Mouse (Mus musculus): ENCODE results near the gene Ramp2. TPM values are rescaled to one million over a fixed set of nuclear protein-coding genes. Genes with fewer than 3 reads are reported as not detected.

The Ramp2 gene
- polyA plus RNA-seq, 1 experiment from 2014 or later, result 55.3 TPM

DNA sequence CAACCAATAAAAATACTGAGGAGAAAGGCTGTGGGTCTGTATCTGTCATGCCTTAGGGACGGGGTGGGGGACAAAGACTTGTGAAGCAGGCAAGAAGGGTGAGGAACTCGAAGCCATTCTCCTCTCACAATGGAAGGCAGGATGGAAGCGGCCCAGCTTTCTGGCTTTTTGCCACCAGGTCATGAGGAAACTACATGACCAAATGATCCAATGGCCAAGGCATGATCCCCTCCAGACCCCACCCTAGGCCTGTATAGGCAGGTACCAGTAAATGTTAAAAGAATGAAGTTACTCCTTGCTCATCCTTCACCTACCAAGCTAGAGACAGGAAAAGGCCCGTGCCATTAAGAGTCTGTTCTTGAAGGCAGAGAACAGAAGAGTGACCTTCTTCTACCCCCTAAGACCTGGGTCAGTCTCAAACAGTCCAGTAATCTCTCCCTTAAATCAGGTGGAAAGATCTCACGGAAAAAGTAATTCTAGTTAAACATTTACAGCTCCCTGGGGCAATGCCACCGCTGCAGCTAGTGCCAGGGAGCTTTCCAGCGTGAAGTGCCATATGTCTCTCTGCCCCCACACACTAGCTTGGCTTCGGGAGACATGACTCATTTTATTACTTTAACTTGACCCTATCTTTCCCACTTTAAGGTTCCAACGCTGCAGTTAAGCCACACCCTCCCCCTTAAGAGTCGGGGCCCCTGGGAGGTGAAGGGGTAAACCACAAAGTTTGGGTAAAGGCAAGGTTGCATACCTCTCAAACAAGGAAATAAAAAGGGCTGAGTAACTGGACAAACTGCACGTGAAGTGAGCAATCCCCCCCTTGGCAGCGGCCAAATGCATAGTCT lies 31.8 kb downstream of the Ramp2 start:
- H3K9me3 ChIP-seq (replicated peaks), result no peaks in the 10 kb centered on the region
- peaks cover 13% of the 10 kb centered on the region for H3K27me3 ChIP-seq
- H3K27ac ChIP-seq, result no peak overlapping the region
- WGBS, result 81% methylated on average over 12 of the region's 12 CpGs
- H3K36me3 ChIP-seq (ENCODE audit: poor library complexity, severe bottlenecking), result no peaks in the 10 kb centered on the region
- H3K4me1 ChIP-seq, result peaks cover 30% of the 10 kb centered on the region
- peak overlapping the region; percentile 75 for H3K4me3 ChIP-seq
- peak overlapping the region; percentile 83 for H3K9ac ChIP-seq
- peak overlapping the region; percentile 92 for H3K4me2 ChIP-seq
- ATAC-seq, result no peak

DNA sequence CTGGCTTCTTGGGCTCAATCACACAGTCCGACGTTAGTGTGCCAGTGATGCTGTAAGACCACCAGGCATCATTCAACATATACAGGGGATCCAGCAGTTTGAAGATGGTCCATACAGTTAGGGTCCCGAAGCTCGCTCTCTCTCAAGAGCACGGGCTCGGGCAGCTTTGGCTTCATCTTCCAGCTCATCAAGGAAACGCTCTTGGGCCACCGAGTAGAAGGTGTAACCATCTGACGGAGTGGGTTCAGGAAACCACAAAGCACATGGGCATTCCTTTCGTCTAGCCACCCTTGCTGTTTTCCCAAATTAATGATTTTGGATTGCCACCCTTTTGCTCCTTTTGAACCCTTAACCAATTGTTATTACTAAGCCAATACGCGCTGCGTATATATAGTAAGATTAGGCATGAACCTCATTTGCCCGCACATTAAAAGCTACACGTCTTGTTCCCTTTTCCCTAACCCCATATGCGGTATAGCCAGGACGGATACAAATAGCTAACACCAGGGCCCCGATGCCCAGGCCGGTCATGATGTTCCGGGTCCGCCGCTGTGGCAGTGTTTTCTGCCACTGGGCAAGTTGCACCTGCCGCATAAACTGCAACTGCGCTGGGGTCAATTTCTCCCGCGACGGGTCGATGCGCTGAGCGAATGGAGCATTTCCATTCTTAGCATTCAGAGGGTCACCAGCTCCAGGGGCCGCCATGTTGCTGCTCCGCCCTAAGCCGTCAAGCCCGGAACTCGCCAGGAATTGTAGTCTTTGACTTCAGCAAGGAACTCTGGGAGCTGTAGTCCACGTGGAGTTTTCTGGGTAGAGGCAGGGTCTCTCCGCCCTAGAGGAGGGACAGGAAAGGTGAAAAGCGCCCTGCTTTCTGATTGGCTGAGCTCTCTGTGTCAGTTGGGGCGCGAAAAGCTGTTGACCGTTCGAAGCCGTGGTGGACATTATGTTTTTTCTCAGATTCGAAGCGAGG lies 32.7 kb downstream of the Ramp2 start, which contains the start of the genes Cntd1 and Coa3:
Gene Cntd1 (plus strand): TSS at position 790 of the 970 bp plus-strand sequence.
Gene Coa3 (minus strand): TSS at position 892 of the 970 bp plus-strand sequence.
- Histone ChIP-seq H3K27ac (no peak within 1 kb of the TSS; the same call in 1 of the 2 replicates), H3K27me3 (peaks cover 13% of the 10 kb centered on the region), H3K4me3 (peak within 1 kb of the TSS; percentile 75), H3K4me1 (peaks cover 34% of the 10 kb centered on the region), H3K9ac (peak within 1 kb of the TSS; percentile 83), H3K4me2 (peak within 1 kb of the TSS; percentile 92), H3K36me3 (ENCODE audit: poor library complexity, severe bottlenecking) (no peaks in the 10 kb centered on the region), H3K9me3 (replicated peaks) (no peaks in the 10 kb centered on the region)
- 10% methylated on average over 45 of the region's 45 CpGs for WGBS
- peak; percentile 98 for ATAC-seq

DNA sequence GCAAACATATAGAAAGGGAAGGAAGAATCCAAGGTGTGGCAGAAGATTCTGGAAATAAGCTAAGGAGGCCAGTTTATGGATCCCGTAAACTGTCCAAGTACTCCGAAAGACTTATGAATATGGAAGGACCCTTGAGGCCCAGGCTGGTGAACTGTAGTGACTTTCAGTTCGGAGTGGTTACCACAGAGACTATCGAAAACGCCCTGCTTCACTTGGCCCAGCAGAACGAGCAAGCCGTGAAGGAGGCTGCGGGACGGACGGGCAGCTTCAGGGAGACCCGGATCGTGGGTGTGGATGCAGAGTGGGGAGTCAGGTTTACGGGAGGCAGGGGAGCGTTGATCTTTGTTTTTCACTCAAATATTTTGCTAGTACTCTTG lies 33.4 kb downstream of the Ramp2 start:
- Histone ChIP-seq H3K4me1 (peaks cover 34% of the 10 kb centered on the region), H3K9me3 (replicated peaks) (no peaks in the 10 kb centered on the region), H3K36me3 (ENCODE audit: poor library complexity, severe bottlenecking) (no peaks in the 10 kb centered on the region), H3K9ac (no peak overlapping the region), H3K27me3 (peaks cover 13% of the 10 kb centered on the region), H3K4me3 (peak overlapping the region; percentile 75), H3K4me2 (peak overlapping the region; percentile 92), H3K27ac (no peak overlapping the region)
- peak; percentile 55 for ATAC-seq
- WGBS, result 62% methylated on average over 14 of the region's 14 CpGs

DNA sequence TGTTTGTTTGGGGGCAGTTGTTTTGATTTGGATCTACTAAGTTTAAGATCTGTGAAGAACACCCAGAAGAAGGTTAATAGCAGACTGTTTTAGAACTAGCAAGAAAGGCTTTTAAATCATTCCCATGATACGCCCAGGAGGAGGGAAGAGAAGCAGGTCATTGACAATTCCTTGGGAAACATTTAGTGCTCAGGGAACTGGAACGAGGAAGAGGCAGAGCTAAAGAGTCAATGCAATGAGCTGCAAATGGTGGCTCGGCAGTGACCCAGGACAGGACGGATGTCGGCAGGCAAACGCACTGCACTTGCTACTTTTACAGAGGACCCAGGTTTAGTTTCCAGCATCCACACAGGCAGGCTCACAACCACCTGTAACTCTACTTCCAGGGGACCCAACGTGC lies 35.0 kb downstream of the Ramp2 start:
- H3K27ac ChIP-seq, result no peak overlapping the region
- H3K4me2 ChIP-seq, result no peak overlapping the region
- H3K9me3 ChIP-seq (replicated peaks), result no peaks in the 10 kb centered on the region
- no peak overlapping the region for H3K4me3 ChIP-seq
- peaks cover 34% of the 10 kb centered on the region for H3K4me1 ChIP-seq
- H3K9ac ChIP-seq, result no peak overlapping the region
- no peak for ATAC-seq
- H3K27me3 ChIP-seq, result peaks cover 13% of the 10 kb centered on the region
- no peaks in the 10 kb centered on the region for H3K36me3 ChIP-seq (ENCODE audit: poor library complexity, severe bottlenecking)
- 53% methylated on average over 7 of the region's 7 CpGs for WGBS

DNA sequence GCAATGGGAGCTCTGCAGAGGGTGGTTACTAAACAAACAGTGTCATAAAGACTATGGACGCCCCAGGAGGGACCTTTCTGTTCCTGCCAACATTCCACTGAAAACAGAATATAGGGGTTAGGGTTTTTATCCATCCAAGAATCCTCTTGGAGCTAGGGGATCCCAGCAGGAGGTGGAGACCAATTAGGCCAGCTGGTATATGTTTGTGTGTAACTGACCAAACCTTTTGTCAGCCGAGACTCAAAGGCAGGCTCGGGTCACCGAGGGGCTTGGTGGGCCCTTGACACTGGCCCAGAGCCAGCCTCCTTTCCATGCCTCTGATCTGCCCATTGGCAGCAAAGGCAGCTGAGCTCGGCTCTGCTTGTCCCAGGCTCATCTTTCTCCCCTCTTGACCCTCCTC lies 37.1 kb downstream of the Ramp2 start:
- Histone ChIP-seq H3K27me3 (peaks cover 13% of the 10 kb centered on the region), H3K9ac (peak overlapping the region; percentile 9), H3K36me3 (ENCODE audit: poor library complexity, severe bottlenecking) (peaks cover 14% of the 10 kb centered on the region), H3K9me3 (replicated peaks) (no peaks in the 10 kb centered on the region), H3K27ac (no peak overlapping the region), H3K4me2 (no peak overlapping the region), H3K4me3 (no peak overlapping the region), H3K4me1 (peaks cover 13% of the 10 kb centered on the region)
- WGBS, result 5% methylated on average over 5 of the region's 5 CpGs
- ATAC-seq, result no peak

DNA sequence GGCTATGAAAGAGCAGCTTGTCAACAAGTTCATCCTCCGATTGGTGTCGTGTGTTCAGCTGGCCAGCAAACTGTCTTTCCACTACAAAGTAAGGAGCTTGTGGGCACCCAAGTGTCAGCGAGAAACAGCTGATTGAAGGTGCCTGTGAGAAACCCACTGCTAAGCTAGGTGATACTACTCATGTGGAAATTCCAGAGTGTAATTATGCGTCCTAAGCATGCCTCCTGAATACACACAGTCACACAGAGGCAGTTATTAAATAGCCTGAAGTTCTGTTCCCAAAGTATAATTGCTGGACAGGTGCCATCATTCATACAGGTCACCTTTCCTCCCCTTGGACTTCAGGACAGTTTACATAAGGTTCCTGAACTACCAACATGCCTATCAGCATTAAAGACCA lies 38.0 kb downstream of the Ramp2 start:
- H3K4me3 ChIP-seq, result no peak overlapping the region

DNA sequence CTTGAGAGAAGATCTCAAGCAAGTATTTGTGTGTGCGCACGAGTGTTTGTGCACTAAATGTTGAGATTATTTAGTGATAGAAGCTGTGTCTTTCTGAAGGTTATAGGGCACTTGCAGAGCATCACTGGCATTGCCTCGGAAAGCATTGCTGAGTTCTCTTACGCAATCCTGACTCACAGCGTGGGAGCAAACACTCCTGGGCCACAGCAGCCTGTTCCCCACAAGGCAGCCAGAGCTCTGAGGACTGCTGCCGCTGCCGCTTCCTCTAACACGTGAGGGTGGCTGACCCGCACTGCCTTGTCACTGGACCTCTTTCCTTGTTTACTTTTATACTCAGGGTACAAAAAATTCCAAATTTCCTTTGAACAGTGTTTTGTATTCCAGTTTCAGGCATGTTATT lies 41.5 kb downstream of the Ramp2 start:
- no peak for ATAC-seq
- Histone ChIP-seq H3K4me3 (no peak overlapping the region), H3K36me3 (ENCODE audit: poor library complexity, severe bottlenecking) (peaks cover 55% of the 10 kb centered on the region), H3K4me1 (0 out of 2 replicates have a peak, but pooled peaks cover 3% of the 10 kb centered on the region), H3K27me3 (no peaks in the 10 kb centered on the region), H3K9me3 (replicated peaks) (no peaks in the 10 kb centered on the region), H3K9ac (no peak overlapping the region), H3K4me2 (no peak overlapping the region), H3K27ac (no peak overlapping the region)
- WGBS, result 89% methylated on average over 9 of the region's 9 CpGs

More for the DNA sequence above, 38.0 kb downstream of the Ramp2 start:
- no peak for ATAC-seq
- H3K9ac ChIP-seq, result no peak overlapping the region
- H3K27ac ChIP-seq, result no peak overlapping the region
- H3K4me1 ChIP-seq, result peaks cover 9% of the 10 kb centered on the region; the same call in 1 of the 2 replicates
- H3K27me3 ChIP-seq, result peaks cover 13% of the 10 kb centered on the region
- H3K36me3 ChIP-seq (ENCODE audit: poor library complexity, severe bottlenecking), result peaks cover 20% of the 10 kb centered on the region
- 74% methylated on average over 4 of the region's 4 CpGs for WGBS
- no peaks in the 10 kb centered on the region for H3K9me3 ChIP-seq (replicated peaks)
- H3K4me2 ChIP-seq, result no peak overlapping the region

DNA sequence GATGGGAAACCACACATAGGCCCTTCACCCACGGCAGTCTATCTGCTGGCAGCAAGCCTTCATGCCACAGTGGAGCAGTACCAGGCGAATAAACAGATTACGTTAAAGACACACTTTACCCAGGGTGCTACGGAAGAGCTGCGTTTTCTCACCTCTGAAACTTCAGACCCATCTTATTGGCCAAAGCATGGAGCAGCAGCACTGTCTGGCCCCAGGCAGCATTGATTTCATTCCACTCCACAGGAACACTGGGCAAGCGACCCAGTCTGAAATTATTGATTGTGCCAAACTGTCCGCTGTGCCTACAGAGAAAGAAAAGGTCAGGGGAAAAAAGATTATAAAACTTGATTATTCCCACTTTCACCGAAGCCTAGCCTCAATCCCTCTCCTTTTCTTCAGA lies 45.4 kb downstream of the Ramp2 start:
- Histone ChIP-seq H3K36me3 (ENCODE audit: poor library complexity, severe bottlenecking) (peaks cover 90% of the 10 kb centered on the region), H3K9ac (no peak overlapping the region), H3K27me3 (no peaks in the 10 kb centered on the region), H3K27ac (no peak overlapping the region), H3K4me1 (no peaks in the 10 kb centered on the region), H3K4me3 (no peak overlapping the region), H3K4me2 (no peak overlapping the region), H3K9me3 (replicated peaks) (no peaks in the 10 kb centered on the region)
- WGBS, result 99% methylated on average over 8 of the region's 8 CpGs
- no peak for ATAC-seq

DNA sequence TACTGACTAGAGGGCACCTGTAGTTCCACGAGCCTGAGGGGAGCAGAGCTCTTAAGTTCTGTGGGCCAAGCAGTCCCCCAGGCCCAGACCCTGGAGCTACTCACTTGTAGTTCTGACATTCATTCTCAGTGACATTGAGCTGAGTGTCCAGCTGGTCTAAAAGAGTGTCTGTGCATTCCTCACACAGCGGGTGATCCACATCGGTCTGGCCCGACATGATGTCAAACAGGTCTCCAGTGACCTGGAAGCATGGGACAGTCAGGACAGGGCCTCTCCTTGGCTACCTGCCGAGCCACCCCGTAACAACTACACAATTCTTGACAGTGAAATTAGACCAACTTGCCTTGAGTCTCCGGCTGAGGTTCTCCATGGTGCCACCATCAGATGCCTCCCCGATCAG lies 49.4 kb downstream of the Ramp2 start:
- Histone ChIP-seq H3K36me3 (ENCODE audit: poor library complexity, severe bottlenecking) (peaks cover 82% of the 10 kb centered on the region), H3K27ac (no peak overlapping the region), H3K4me1 (peaks cover 6% of the 10 kb centered on the region; the same call in 1 of the 2 replicates), H3K4me2 (no peak overlapping the region), H3K9ac (no peak overlapping the region), H3K27me3 (no peaks in the 10 kb centered on the region), H3K9me3 (replicated peaks) (no peaks in the 10 kb centered on the region), H3K4me3 (no peak overlapping the region)
- no peak for ATAC-seq
- WGBS, result 95% methylated on average over 8 of the region's 8 CpGs

DNA sequence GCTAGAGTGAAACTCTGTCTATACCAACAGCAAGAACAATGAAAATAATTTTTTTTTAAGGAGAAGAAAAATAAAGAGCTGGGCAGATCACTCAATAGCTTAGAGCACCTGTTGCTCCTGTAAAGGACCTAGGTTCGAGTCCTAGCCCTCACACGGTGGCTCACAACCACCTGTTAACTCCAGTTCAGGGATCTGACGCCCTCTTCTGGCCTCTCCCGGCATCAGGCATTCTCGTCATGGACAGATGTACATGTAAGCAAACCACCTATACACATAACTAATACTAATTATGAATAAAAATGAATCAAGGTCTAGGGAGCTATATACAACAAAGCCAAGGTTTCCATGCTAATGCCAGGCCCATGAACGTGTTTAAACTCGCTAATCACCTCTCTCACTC lies 55.1 kb downstream of the Ramp2 start:
- Histone ChIP-seq H3K9me3 (replicated peaks) (no peaks in the 10 kb centered on the region), H3K27ac (no peak overlapping the region), H3K27me3 (0 out of 2 replicates have a peak, but pooled peaks cover 3% of the 10 kb centered on the region), H3K9ac (peak overlapping the region; percentile 89), H3K4me2 (peak overlapping the region; percentile 99), H3K36me3 (ENCODE audit: poor library complexity, severe bottlenecking) (peaks cover 25% of the 10 kb centered on the region), H3K4me1 (peaks cover 24% of the 10 kb centered on the region), H3K4me3 (peak overlapping the region; percentile 75)
- WGBS, result 70% methylated on average over 7 of the region's 7 CpGs
- ATAC-seq, result no peak

DNA sequence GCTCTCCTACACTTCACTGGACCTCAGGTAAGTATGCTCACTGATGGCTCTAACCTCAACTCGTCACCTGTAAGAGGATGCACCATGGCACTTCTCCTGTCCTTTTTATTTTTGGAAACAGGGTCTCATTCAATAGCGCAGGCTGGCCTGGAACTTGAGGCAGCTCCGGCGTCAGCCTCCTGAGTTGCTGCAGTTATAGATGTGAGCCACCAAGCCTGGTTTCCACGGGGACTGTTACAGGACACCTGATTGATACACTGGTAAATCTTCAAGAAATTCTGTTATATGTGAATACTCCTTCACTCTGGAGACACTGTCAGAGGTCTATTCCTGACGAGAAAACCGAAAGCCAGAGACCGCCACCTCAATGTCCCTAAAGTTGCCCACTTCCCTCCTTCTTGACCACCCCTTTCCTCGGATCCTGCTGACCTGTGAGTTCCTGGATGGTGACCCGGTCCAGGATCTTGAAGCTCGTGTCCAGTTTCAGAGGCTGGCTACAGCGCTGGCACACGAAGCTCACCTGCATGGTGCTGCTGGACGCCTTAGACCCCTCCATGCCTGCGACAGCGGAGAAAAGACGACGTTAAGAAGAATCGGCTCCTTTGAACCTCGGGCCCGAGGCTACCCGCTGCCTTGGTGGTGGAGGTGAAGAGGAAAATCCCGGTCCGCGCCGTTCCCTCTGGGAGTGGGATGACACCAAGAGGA lies 55.6 kb downstream of the Ramp2 start:
- Histone ChIP-seq H3K9me3 (replicated peaks) (no peaks in the 10 kb centered on the region), H3K4me3 (peak overlapping the region; percentile 75), H3K27ac (peak overlapping the region; percentile 6; the same call in 1 of the 2 replicates), H3K9ac (peak overlapping the region; percentile 89), H3K36me3 (ENCODE audit: poor library complexity, severe bottlenecking) (peaks cover 20% of the 10 kb centered on the region), H3K4me2 (peak overlapping the region; percentile 99), H3K4me1 (peaks cover 24% of the 10 kb centered on the region), H3K27me3 (peaks cover 8% of the 10 kb centered on the region; the same call in 1 of the 2 replicates)
- 16% methylated on average over 26 of the region's 26 CpGs for WGBS
- no peak for ATAC-seq
